Mouse (Mus musculus): Measurements from ENCODE around the gene Cd151.

GRCm38 (mm10) chr7:141462333-141462821 is 4.8 kb upstream of the Cd151 start:
- TF ChIP-seq POLR2A (IDR thresholded peaks at IDR 0.05; ENCODE audit: insufficient read depth, low read length) (no peak), CTCF (IDR thresholded peaks at IDR 0.05; ENCODE audit: low read depth, low read length) (no peak)
